Mouse (Mus musculus) intestine, embryonic 14.5 days (tissue): ENCODE data around the gene Synrg. TPM values are rescaled to one million over a fixed set of nuclear protein-coding genes. Genes with fewer than 3 reads are reported as not detected.
A peak's percentile ranks its signal among the peaks of the same experiment; 100 is the strongest.

ENCODE experiments used
- ATAC-seq: fragments of 200-750 bp; cut with Nextera tagmentation; replicated peaks from 2 replicates; pipeline ENCODE4 v1.8.0; 2017; ENCODE audit warnings: low read depth, moderate number of reproducible peaks, moderate TSS enrichment, moderate library complexity; ENCODE audit not compliant: low FRiP score, low TSS enrichment
- DNase-seq: peaks from one replicate; pipeline ENCODE4 v3.0.0-alpha.2; 2018; ENCODE audit warnings: low spot score
- H3K27ac ChIP-seq: fragments of 300-500 bp; sonication (generic); 2 replicates; pipeline ENCODE4 v1.5.1; 2014; ENCODE audit warnings: low read depth, mild to moderate bottlenecking, control low read depth
- H3K27me3 ChIP-seq: fragments of 300-500 bp; sonication (generic); replicated peaks from 2 replicates; pipeline ENCODE4 v1.6.1; 2014; ENCODE audit warnings: low read length, control low read depth; ENCODE audit not compliant: control insufficient read depth, insufficient read depth
- H3K36me3 ChIP-seq: fragments of 300-500 bp; sonication (generic); 2 replicates; pipeline ENCODE4 v1.6.1; 2014; ENCODE audit warnings: low read length, control low read depth; ENCODE audit not compliant: control insufficient read depth, insufficient read depth
- H3K4me1 ChIP-seq: fragments of 300-500 bp; sonication (generic); replicated peaks from 2 replicates; pipeline ENCODE4 v1.6.1; 2014; ENCODE audit warnings: low read length, control low read depth, mixed read lengths; ENCODE audit not compliant: control insufficient read depth, insufficient read depth
- H3K4me2 ChIP-seq: fragments of 300-500 bp; sonication (generic); 2 replicates; pipeline ENCODE4 v1.6.1; 2014; ENCODE audit warnings: low read length
- H3K4me3 ChIP-seq: fragments of 300-500 bp; sonication (generic); 2 replicates; pipeline ENCODE4 v1.5.1; 2014; ENCODE audit warnings: low read depth, low read length, control low read depth, mixed read lengths
- H3K9ac ChIP-seq: fragments of 300-500 bp; sonication (generic); 2 replicates; pipeline ENCODE4 v1.6.1; 2014; ENCODE audit warnings: mild to moderate bottlenecking, low read length
- H3K9me3 ChIP-seq: fragments of 300-500 bp; sonication (generic); 2 replicates; pipeline ENCODE4 v1.6.1; 2016; ENCODE audit warnings: low read length, control low read depth; ENCODE audit not compliant: control insufficient read depth
- WGBS: fragments of 180-500 bp; shearing (Covaris S2); extraction: QIAGEN DNeasy Blood & Tissue Kit; methylation state at CpG from one replicate; pipeline ENCODE4 v1.1.7; 2014; 5-methylcytosine and 5-hydroxymethylcytosine counted together
- polyA plus RNA-seq: library from polyadenylated mRNA; unstranded; fragments of >200 nt; fragmentation: Nextera tagmentation; extraction: Ambion mirVana; gene quantifications from 2 replicates; pipeline ENCODE4 v1.2.1, GENCODE M21; 2014

Gene Synrg
- polyA plus RNA-seq = 8.8 and 10.9 TPM in 2 replicates

- Histone ChIP-seq H3K27ac (peak within 1 kb of the TSS; percentile 59), H3K9ac (peak within 1 kb of the TSS; percentile 69), H3K4me2 (peak within 1 kb of the TSS; percentile 66), H3K9me3 (no peaks in the 10 kb centered on the region), H3K4me1 (no peaks in the 10 kb centered on the region), H3K4me3 (peak within 1 kb of the TSS; percentile 66), H3K27me3 (no peaks in the 10 kb centered on the region), H3K36me3 (peaks cover 39% of the 10 kb centered on the region)
- ATAC-seq = peak; percentile 95
- WGBS = 2% methylated on average over 63 of the region's 76 CpGs
- peak; percentile 88 for DNase-seq
Observed at GRCm38 (mm10) chr11:83963991-83964921, at the start of gene Synrg. Gene Synrg (plus strand): TSS chr11:83964428.

- Histone ChIP-seq H3K27me3 (no peaks in the 10 kb centered on the region), H3K9ac (no peak overlapping the region), H3K27ac (0 out of 2 replicates have a peak overlapping the region, but pooled peaks have one; percentile 36), H3K4me1 (no peaks in the 10 kb centered on the region; the same call in 1 of the 2 replicates), H3K36me3 (no peaks in the 10 kb centered on the region), H3K4me3 (no peak overlapping the region), H3K4me2 (no peak overlapping the region), H3K9me3 (no peaks in the 10 kb centered on the region)
- 74% methylated on average over 4 of the region's 4 CpGs for WGBS
- ATAC-seq = no peak
- no peak for DNase-seq
Observed at GRCm38 (mm10) chr11:83914501-83914900, 49.7 kb upstream of the Synrg start.

- no peaks in the 10 kb centered on the region for H3K36me3 ChIP-seq
- ATAC-seq (no peak), DNase-seq (no peak)
- WGBS = 45% methylated on average over 2 of the region's 2 CpGs
- H3K27ac ChIP-seq = no peak overlapping the region
- no peak overlapping the region for H3K9ac ChIP-seq
- H3K9me3 ChIP-seq = no peaks in the 10 kb centered on the region
- H3K27me3 ChIP-seq = no peaks in the 10 kb centered on the region
- H3K4me2 ChIP-seq = no peak overlapping the region
- H3K4me1 ChIP-seq = no peaks in the 10 kb centered on the region
- H3K4me3 ChIP-seq = no peak overlapping the region
Observed at GRCm38 (mm10) chr11:83922600-83922999, 41.6 kb upstream of the Synrg start.

- H3K27me3 ChIP-seq = no peaks in the 10 kb centered on the region
- 53% methylated on average over 3 of the region's 3 CpGs for WGBS
- no peaks in the 10 kb centered on the region for H3K4me1 ChIP-seq
- H3K36me3 ChIP-seq = no peaks in the 10 kb centered on the region
- H3K27ac ChIP-seq = no peak overlapping the region
- no peaks in the 10 kb centered on the region for H3K9me3 ChIP-seq
- H3K9ac ChIP-seq = no peak overlapping the region
- H3K4me3 ChIP-seq = no peak overlapping the region
- ATAC-seq = no peak
- DNase-seq = no peak
- H3K4me2 ChIP-seq = no peak overlapping the region
Observed at GRCm38 (mm10) chr11:83927097-83927496, 37.1 kb upstream of the Synrg start.

GRCm38 (mm10) chr11:83932506-83933106 is 31.6 kb upstream of the Synrg start:
- Histone ChIP-seq H3K9ac (no peak overlapping the region), H3K9me3 (no peaks in the 10 kb centered on the region), H3K4me3 (no peak overlapping the region), H3K27ac (no peak overlapping the region), H3K4me1 (0 out of 2 replicates have a peak, but pooled peaks cover 3% of the 10 kb centered on the region), H3K27me3 (no peaks in the 10 kb centered on the region), H3K4me2 (no peak overlapping the region), H3K36me3 (no peaks in the 10 kb centered on the region)
- no peak for ATAC-seq
- 65% methylated on average over 10 of the region's 10 CpGs for WGBS
- no peak for DNase-seq

GRCm38 (mm10) chr11:83933376-83933775 is 30.9 kb upstream of the Synrg start:
- Histone ChIP-seq H3K27me3 (no peaks in the 10 kb centered on the region), H3K4me1 (0 out of 2 replicates have a peak, but pooled peaks cover 3% of the 10 kb centered on the region), H3K36me3 (no peaks in the 10 kb centered on the region), H3K4me3 (no peak overlapping the region), H3K4me2 (no peak overlapping the region), H3K27ac (no peak overlapping the region), H3K9ac (no peak overlapping the region), H3K9me3 (no peaks in the 10 kb centered on the region)
- 67% methylated on average over 4 of the region's 4 CpGs for WGBS
- no peak for DNase-seq
- ATAC-seq = no peak

- 5% methylated on average over 7 of the region's 7 CpGs for WGBS
- Histone ChIP-seq H3K4me1 (0 out of 2 replicates have a peak, but pooled peaks cover 3% of the 10 kb centered on the region), H3K27me3 (no peaks in the 10 kb centered on the region), H3K4me3 (no peak overlapping the region), H3K27ac (no peak overlapping the region), H3K4me2 (no peak overlapping the region), H3K9me3 (no peaks in the 10 kb centered on the region), H3K36me3 (no peaks in the 10 kb centered on the region), H3K9ac (no peak overlapping the region)
- peak; percentile 94 for DNase-seq
- ATAC-seq = peak; percentile 83
Observed at GRCm38 (mm10) chr11:83935986-83936665, 28.1 kb upstream of the Synrg start.

- Histone ChIP-seq H3K4me2 (no peak overlapping the region), H3K9me3 (no peaks in the 10 kb centered on the region), H3K4me3 (no peak overlapping the region), H3K4me1 (peaks cover 7% of the 10 kb centered on the region; the same call in 1 of the 2 replicates), H3K36me3 (peaks cover 2% of the 10 kb centered on the region; the same call in 1 of the 2 replicates), H3K9ac (no peak overlapping the region), H3K27me3 (no peaks in the 10 kb centered on the region), H3K27ac (no peak overlapping the region)
- ATAC-seq = no peak
- WGBS = 82% methylated on average over 8 of the region's 8 CpGs
- no peak for DNase-seq
Observed at GRCm38 (mm10) chr11:83938556-83938955, 25.7 kb upstream of the Synrg start.
